Mouse (Mus musculus) neural tube, embryonic 10.5 days (tissue): ENCODE results near the gene Acadvl.
A peak's percentile ranks its signal among the peaks of the same experiment; 100 is the strongest.

ENCODE experiments used
- DNase-seq: peaks from one replicate; pipeline ENCODE4 v3.0.0-alpha.2; 2017; ENCODE audit warnings: low spot score; ENCODE audit errors: extremely low spot score

Acadvl gene

GRCm38 (mm10) chr11:70014880-70015558, at the start of gene Acadvl:
TSS of gene Acadvl (minus strand) at chr11:70015411.
- DNase-seq: peak; percentile 81

- no peak for DNase-seq
Measured at GRCm38 (mm10) chr11:70063053-70063452, 47.8 kb upstream of the Acadvl start.

- no peak for DNase-seq
Measured at GRCm38 (mm10) chr11:70059930-70060329, 44.7 kb upstream of the Acadvl start.

GRCm38 (mm10) chr11:70057805-70058204, 42.6 kb upstream of the Acadvl start:
- no peak for DNase-seq

GRCm38 (mm10) chr11:70055618-70056214, 40.5 kb upstream of the Acadvl start:
- DNase-seq: peak; percentile 89

- DNase-seq: no peak
Measured at GRCm38 (mm10) chr11:70053898-70054570, 38.8 kb upstream of the Acadvl start, which contains the start of gene Asgr1. TSS of gene Asgr1 (plus strand) at chr11:70054085.

GRCm38 (mm10) chr11:70053156-70053555, 37.9 kb upstream of the Acadvl start:
- no peak for DNase-seq

GRCm38 (mm10) chr11:70049816-70050215, 34.6 kb upstream of the Acadvl start:
- DNase-seq: no peak

GRCm38 (mm10) chr11:70049366-70049765, 34.2 kb upstream of the Acadvl start:
- no peak for DNase-seq

GRCm38 (mm10) chr11:70045435-70045834, 30.2 kb upstream of the Acadvl start:
- no peak for DNase-seq

- no peak for DNase-seq
Measured at GRCm38 (mm10) chr11:70043665-70044064, 28.5 kb upstream of the Acadvl start.

GRCm38 (mm10) chr11:70042309-70043085, 27.3 kb upstream of the Acadvl start:
- no peak for DNase-seq

- DNase-seq: no peak
Measured at GRCm38 (mm10) chr11:70040184-70040583, 25.0 kb upstream of the Acadvl start.

- DNase-seq: no peak
Measured at GRCm38 (mm10) chr11:70039631-70040030, 24.4 kb upstream of the Acadvl start.

GRCm38 (mm10) chr11:70038174-70038573, 23.0 kb upstream of the Acadvl start:
- DNase-seq: no peak

GRCm38 (mm10) chr11:70031321-70031670, 16.1 kb upstream of the Acadvl start:
- DNase-seq: no peak

- DNase-seq: no peak
Measured at GRCm38 (mm10) chr11:70030651-70031320, 15.6 kb upstream of the Acadvl start.

GRCm38 (mm10) chr11:70029829-70030550, 14.8 kb upstream of the Acadvl start:
- DNase-seq: no peak

- DNase-seq: peak; percentile 96
Measured at GRCm38 (mm10) chr11:70029130-70029801, 14.1 kb upstream of the Acadvl start.
